Mouse (Mus musculus): ENCODE measurements around the gene Gm10306. TPM values are rescaled to one million over a fixed set of nuclear protein-coding genes. Genes with fewer than 3 reads are reported as not detected.

Gene Gm10306
- polyA plus RNA-seq (2015; fragmentation: Nextera tagmentation; extraction: Ambion mirVana), result 0.49 TPM in 1 of 2 replicates, not detected in the other

GRCm38 (mm10) chr4:94556265-94557054 is at the start of gene Gm10306, which contains the start of gene Caap1:
Gene Gm10306, plus strand, starts transcription at chr4:94556546.
Gene Caap1, minus strand, starts transcription at chr4:94556796.
- peak within 1 kb of the TSS; percentile 89 for H3K27ac ChIP-seq (replicated peaks)
- H3K4me1 ChIP-seq (replicated peaks), result peaks cover 17% of the 10 kb centered on the region
- peak within 1 kb of the TSS; percentile 79 for H3K9ac ChIP-seq
- no peaks in the 10 kb centered on the region for H3K36me3 ChIP-seq
- no peaks in the 10 kb centered on the region for H3K27me3 ChIP-seq
- H3K4me2 ChIP-seq, result peak within 1 kb of the TSS; percentile 73
- ATAC-seq (ENCODE audit: low read depth), result peak; percentile 97
- no peaks in the 10 kb centered on the region for H3K9me3 ChIP-seq
- under 1% methylated on average over 79 of the region's 83 CpGs for WGBS
- peak within 1 kb of the TSS; percentile 77 for H3K4me3 ChIP-seq

- H3K27ac ChIP-seq (replicated peaks), result no peak overlapping the region
- no peaks in the 10 kb centered on the region for H3K27me3 ChIP-seq
- H3K4me2 ChIP-seq, result no peak overlapping the region
- no peaks in the 10 kb centered on the region for H3K9me3 ChIP-seq
- H3K4me3 ChIP-seq, result no peak overlapping the region
- H3K36me3 ChIP-seq, result peaks cover 12% of the 10 kb centered on the region
- no peaks in the 10 kb centered on the region for H3K4me1 ChIP-seq (replicated peaks)
- 78% methylated on average over 3 of the region's 3 CpGs for WGBS
- ATAC-seq (ENCODE audit: low read depth), result no peak
- no peak overlapping the region for H3K9ac ChIP-seq
Measured at GRCm38 (mm10) chr4:94515366-94515765, 41.0 kb upstream of the Gm10306 start.

- Histone ChIP-seq H3K4me2 (no peak overlapping the region), H3K36me3 (0 out of 2 replicates have a peak, but pooled peaks cover 2% of the 10 kb centered on the region), H3K9me3 (no peaks in the 10 kb centered on the region), H3K27me3 (no peaks in the 10 kb centered on the region), H3K4me1 (replicated peaks) (no peaks in the 10 kb centered on the region), H3K4me3 (no peak overlapping the region), H3K9ac (no peak overlapping the region), H3K27ac (replicated peaks) (no peak overlapping the region)
- no peak for ATAC-seq (ENCODE audit: low read depth)
- 63% methylated on average over 4 of the region's 4 CpGs for WGBS
Measured at GRCm38 (mm10) chr4:94517631-94518030, 38.7 kb upstream of the Gm10306 start.

- Histone ChIP-seq H3K36me3 (no peaks in the 10 kb centered on the region), H3K4me1 (replicated peaks) (no peaks in the 10 kb centered on the region), H3K27me3 (no peaks in the 10 kb centered on the region), H3K27ac (replicated peaks) (no peak overlapping the region), H3K9me3 (no peaks in the 10 kb centered on the region), H3K4me2 (no peak overlapping the region), H3K4me3 (no peak overlapping the region), H3K9ac (no peak overlapping the region)
- ATAC-seq (ENCODE audit: low read depth), result no peak
Measured at GRCm38 (mm10) chr4:94523321-94523720, 33.0 kb upstream of the Gm10306 start.

- Histone ChIP-seq H3K4me2 (no peak overlapping the region), H3K4me3 (no peak overlapping the region), H3K27me3 (no peaks in the 10 kb centered on the region), H3K27ac (replicated peaks) (no peak overlapping the region), H3K4me1 (replicated peaks) (no peaks in the 10 kb centered on the region), H3K36me3 (0 out of 2 replicates have a peak, but pooled peaks cover 4% of the 10 kb centered on the region), H3K9me3 (no peaks in the 10 kb centered on the region), H3K9ac (no peak overlapping the region)
- WGBS, result 88% methylated on average over 1 of the region's 1 CpGs
- no peak for ATAC-seq (ENCODE audit: low read depth)
Measured at GRCm38 (mm10) chr4:94529448-94529847, 26.9 kb upstream of the Gm10306 start.

- H3K36me3 ChIP-seq, result peaks cover 13% of the 10 kb centered on the region; the same call in 1 of the 2 replicates
- no peaks in the 10 kb centered on the region for H3K27me3 ChIP-seq
- H3K4me2 ChIP-seq, result no peak overlapping the region
- no peak overlapping the region for H3K27ac ChIP-seq (replicated peaks)
- no peaks in the 10 kb centered on the region for H3K9me3 ChIP-seq
- H3K9ac ChIP-seq, result no peak overlapping the region
- no peaks in the 10 kb centered on the region for H3K4me1 ChIP-seq (replicated peaks)
- ATAC-seq (ENCODE audit: low read depth), result no peak
- no peak overlapping the region for H3K4me3 ChIP-seq
Measured at GRCm38 (mm10) chr4:94533205-94533604, 23.1 kb upstream of the Gm10306 start.

GRCm38 (mm10) chr4:94543041-94543440 is 13.3 kb upstream of the Gm10306 start:
- no peak overlapping the region for H3K9ac ChIP-seq
- H3K36me3 ChIP-seq, result peaks cover 52% of the 10 kb centered on the region
- no peak for ATAC-seq (ENCODE audit: low read depth)
- no peaks in the 10 kb centered on the region for H3K27me3 ChIP-seq
- no peak overlapping the region for H3K4me2 ChIP-seq
- 95% methylated on average over 4 of the region's 4 CpGs for WGBS
- no peaks in the 10 kb centered on the region for H3K9me3 ChIP-seq
- H3K27ac ChIP-seq (replicated peaks), result no peak overlapping the region
- no peak overlapping the region for H3K4me3 ChIP-seq
- H3K4me1 ChIP-seq (replicated peaks), result no peaks in the 10 kb centered on the region

- no peaks in the 10 kb centered on the region for H3K27me3 ChIP-seq
- no peak overlapping the region for H3K9ac ChIP-seq
- ATAC-seq (ENCODE audit: low read depth), result 0 out of 2 replicates have a peak, but pooled peaks have one; percentile 27
- WGBS, result 37% methylated on average over 7 of the region's 7 CpGs
- no peak overlapping the region for H3K4me3 ChIP-seq
- H3K36me3 ChIP-seq, result peaks cover 43% of the 10 kb centered on the region
- H3K4me2 ChIP-seq, result no peak overlapping the region
- H3K27ac ChIP-seq (replicated peaks), result 0 out of 2 replicates have a peak overlapping the region, but pooled peaks have one; percentile 9
- no peaks in the 10 kb centered on the region for H3K4me1 ChIP-seq (replicated peaks)
- H3K9me3 ChIP-seq, result no peaks in the 10 kb centered on the region
Measured at GRCm38 (mm10) chr4:94544321-94544720, 12.0 kb upstream of the Gm10306 start.

- Histone ChIP-seq H3K9ac (no peak overlapping the region), H3K9me3 (no peaks in the 10 kb centered on the region), H3K4me1 (replicated peaks) (peaks cover 17% of the 10 kb centered on the region), H3K36me3 (no peaks in the 10 kb centered on the region), H3K4me3 (peak overlapping the region; percentile 77; the same call in 1 of the 2 replicates), H3K4me2 (peak overlapping the region; percentile 73), H3K27me3 (no peaks in the 10 kb centered on the region), H3K27ac (replicated peaks) (no peak overlapping the region)
- whole genome bisulfite sequencing, result 91% methylated on average over 5 of the region's 5 CpGs
- ATAC-seq (ENCODE audit: low read depth), result no peak
Measured at GRCm38 (mm10) chr4:94554955-94555494, 1.3 kb upstream of the Gm10306 start.

- H3K36me3 ChIP-seq, result no peaks in the 10 kb centered on the region
- H3K4me1 ChIP-seq (replicated peaks), result peaks cover 17% of the 10 kb centered on the region
- H3K27ac ChIP-seq (replicated peaks), result no peak overlapping the region
- no peaks in the 10 kb centered on the region for H3K9me3 ChIP-seq
- WGBS, result 80% methylated on average over 7 of the region's 7 CpGs
- peak overlapping the region; percentile 73 for H3K4me2 ChIP-seq
- peak overlapping the region; percentile 77 for H3K4me3 ChIP-seq
- ATAC-seq (ENCODE audit: low read depth), result 0 out of 2 replicates have a peak, but pooled peaks have one; percentile 9
- no peaks in the 10 kb centered on the region for H3K27me3 ChIP-seq
- H3K9ac ChIP-seq, result no peak overlapping the region
Measured at GRCm38 (mm10) chr4:94557145-94557544, 799 bp downstream of the Gm10306 start.

GRCm38 (mm10) chr4:94559266-94559665 is 2.9 kb downstream of the Gm10306 start:
- no peaks in the 10 kb centered on the region for H3K27me3 ChIP-seq
- no peak overlapping the region for H3K4me3 ChIP-seq
- H3K36me3 ChIP-seq, result no peaks in the 10 kb centered on the region
- peaks cover 17% of the 10 kb centered on the region for H3K4me1 ChIP-seq (replicated peaks)
- no peaks in the 10 kb centered on the region for H3K9me3 ChIP-seq
- H3K4me2 ChIP-seq, result no peak overlapping the region
- H3K27ac ChIP-seq (replicated peaks), result no peak overlapping the region
- WGBS, result 32% methylated on average over 2 of the region's 2 CpGs
- H3K9ac ChIP-seq, result no peak overlapping the region
- ATAC-seq (ENCODE audit: low read depth), result no peak

GRCm38 (mm10) chr4:94560316-94560715 is 4.0 kb downstream of the Gm10306 start:
- Histone ChIP-seq H3K36me3 (no peaks in the 10 kb centered on the region), H3K9ac (no peak overlapping the region), H3K27me3 (no peaks in the 10 kb centered on the region), H3K9me3 (no peaks in the 10 kb centered on the region), H3K4me1 (replicated peaks) (peaks cover 7% of the 10 kb centered on the region), H3K4me2 (no peak overlapping the region), H3K27ac (replicated peaks) (no peak overlapping the region), H3K4me3 (no peak overlapping the region)
- 82% methylated on average over 1 of the region's 1 CpGs for WGBS
- ATAC-seq (ENCODE audit: low read depth), result no peak
